Mouse (Mus musculus) thymus, postnatal 14 days (tissue): ENCODE results near the gene Ankrd2.
A peak's percentile ranks its signal among the peaks of the same experiment; 100 is the strongest.
"Not testable (repeated sequence)": the region's sequence is repeated elsewhere in the genome, so short reads cannot be mapped to it uniquely, and the experiment has no call there.

ENCODE experiments used
- DNase-seq: peaks from one replicate; pipeline ENCODE4 v3.0.0; 2021

The Ankrd2 gene

DNA sequence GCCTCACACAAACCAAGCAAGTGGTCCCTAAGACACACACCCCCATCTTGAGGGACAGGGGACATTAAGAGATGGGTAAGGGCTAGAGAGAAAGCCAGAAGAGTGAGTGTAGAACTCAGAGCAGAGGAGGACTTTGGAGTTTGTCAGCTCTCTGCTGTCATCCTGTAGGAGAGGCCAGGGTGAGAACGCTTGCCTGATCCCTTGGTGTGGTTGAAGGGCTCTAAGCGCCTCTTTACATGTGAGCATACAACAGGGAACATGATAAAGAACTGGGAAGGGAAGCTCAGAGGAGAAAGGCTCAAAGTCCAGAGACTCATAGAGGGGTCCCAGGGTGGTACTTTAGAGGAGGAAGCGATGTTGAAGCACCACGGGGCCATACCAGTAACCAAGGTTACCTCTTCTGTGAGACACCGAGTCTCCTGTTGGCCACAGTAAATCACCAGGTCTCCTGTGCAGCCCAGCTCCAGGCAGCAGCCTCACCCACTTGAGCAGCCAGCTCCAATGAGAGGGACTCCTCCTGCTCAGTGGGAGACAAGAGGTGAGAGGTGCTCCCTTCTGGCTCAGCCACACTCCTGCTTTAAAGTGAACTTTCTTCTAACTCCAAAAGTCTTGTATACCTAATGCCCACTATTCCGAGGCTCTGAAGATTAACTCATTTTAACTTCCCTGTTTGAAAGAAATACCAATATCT is 21.1 kb downstream of the Ankrd2 start:
- DNase-seq: no peak

- no peak for DNase-seq
Observed at GRCm38 (mm10) chr19:42058426-42058825, 22.6 kb downstream of the Ankrd2 start.

GRCm38 (mm10) chr19:42061443-42061842 is 25.6 kb downstream of the Ankrd2 start:
- DNase-seq: no peak

DNA sequence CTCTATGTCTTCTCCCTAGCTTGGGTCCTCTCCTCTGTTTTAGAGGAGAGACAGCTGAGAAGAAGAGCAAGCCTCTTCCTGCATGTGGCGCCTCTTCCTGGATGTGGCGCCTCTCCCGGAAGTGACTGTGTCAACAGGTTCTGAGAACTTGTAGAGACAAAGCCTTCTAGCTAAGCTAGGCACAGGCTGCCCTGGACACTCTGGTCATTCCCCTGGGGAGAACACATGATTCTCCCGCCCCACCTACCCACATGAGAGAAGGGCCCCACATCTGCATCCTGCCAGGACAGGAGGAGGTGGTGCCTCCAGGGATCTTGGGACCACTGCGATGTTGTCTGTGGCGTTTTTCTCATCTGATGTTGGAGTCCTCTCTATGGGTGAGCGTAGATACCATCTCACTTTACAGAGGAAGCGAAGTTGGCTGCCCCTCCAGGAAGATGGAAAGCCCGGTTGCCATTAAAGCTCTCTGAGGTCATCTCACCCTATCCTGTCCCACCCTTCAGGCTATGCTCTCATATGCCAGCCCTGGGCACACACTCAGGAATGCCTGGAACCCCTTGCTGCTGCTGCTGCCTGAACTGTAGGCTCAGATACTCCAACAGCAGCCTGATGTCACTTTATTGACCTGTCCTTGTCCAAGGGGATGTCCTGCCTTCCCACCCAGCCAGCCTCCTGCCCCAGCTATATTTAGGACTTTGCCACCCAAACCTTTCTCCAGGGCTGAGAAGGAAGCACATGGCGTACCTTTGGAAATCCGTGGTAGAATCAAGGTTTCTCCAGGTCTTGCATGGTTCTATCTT is 32.8 kb downstream of the Ankrd2 start:
- DNase-seq: no peak

- DNase-seq: no peak
Observed at GRCm38 (mm10) chr19:42069241-42069525, 33.4 kb downstream of the Ankrd2 start.

DNA sequence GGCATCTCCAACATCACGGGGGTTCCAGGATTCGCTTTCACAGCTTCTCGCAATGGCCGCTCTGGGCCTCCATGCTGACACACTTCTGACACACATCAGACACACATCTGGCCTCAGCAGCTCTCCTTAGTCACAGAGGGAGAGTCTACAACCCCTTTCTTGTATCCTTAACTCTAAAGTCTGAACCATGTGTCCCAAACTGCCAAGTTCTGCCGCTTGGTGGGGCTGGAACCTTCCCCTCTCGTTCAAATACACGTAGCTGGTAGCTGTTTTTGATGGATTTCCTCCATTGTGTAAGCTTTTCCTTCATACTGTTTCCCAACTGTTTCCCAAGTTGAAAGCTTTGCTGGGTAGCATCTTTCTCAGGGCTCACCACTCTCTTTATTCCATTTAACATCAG is 35.4 kb downstream of the Ankrd2 start:
- DNase-seq: no peak

GRCm38 (mm10) chr19:42071886-42072608 is 36.2 kb downstream of the Ankrd2 start:
- no peak for DNase-seq

DNA sequence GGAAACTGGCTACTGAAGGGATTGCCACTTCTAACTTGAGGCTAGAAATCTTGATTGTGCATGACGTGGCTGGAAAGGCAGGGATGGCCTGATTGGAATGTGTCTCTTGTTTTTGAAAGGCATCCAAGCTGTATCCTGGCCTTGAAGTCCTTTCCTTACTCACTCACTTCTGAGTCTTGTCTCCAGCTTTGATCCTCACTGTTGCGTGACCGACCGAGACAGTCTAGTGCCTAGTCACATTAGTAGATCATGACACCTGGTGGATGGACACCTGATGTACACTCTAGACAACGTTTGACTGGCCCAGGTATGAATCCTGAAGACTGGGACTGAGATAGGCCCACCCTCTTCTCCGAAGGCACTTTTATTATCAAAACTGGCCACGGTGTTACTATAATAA is 37.0 kb downstream of the Ankrd2 start:
- no peak for DNase-seq

DNA sequence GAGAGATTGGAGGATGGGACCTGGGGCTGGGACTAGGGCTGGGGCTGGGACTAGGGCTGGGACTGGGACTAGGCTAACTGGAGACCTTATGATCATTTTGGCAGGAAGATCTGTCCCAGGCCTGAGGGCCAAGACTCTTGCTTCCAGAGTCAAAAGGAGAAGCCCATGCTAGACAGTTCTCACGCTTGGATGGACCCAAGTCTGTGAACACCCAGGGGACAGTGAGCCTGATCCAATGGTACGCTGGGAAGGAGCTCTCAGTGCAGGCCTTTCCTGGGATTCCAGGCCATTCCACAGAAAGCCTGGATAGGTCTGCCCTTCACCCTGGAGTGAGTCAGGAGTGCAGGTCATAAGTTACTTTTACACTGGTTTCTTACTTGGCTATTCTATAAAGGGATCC is 39.3 kb downstream of the Ankrd2 start:
- DNase-seq: no peak

- no peak for DNase-seq
Observed at GRCm38 (mm10) chr19:42075992-42076391, 40.2 kb downstream of the Ankrd2 start.

GRCm38 (mm10) chr19:42078566-42078965 is 42.8 kb downstream of the Ankrd2 start:
- no peak for DNase-seq

DNA sequence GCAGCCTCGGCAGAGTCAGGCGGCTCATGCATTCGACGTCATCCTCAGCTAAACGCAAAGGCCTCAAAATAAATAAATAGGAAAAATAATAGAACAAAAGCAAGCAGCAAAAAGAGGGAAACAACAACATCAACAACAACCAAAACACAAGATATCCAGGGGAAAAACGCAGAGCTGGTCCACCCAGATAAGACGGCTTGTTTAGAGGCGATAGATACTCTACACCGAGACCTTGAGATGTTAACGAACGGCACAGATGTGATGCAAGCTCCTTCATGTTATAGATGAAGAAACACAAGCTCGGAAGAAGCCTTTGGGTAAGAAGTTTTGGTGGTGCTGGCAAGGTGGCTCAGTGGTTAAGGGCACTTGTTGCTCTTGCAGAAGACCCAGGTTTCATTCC is 43.2 kb downstream of the Ankrd2 start:
- DNase-seq: no peak

DNA sequence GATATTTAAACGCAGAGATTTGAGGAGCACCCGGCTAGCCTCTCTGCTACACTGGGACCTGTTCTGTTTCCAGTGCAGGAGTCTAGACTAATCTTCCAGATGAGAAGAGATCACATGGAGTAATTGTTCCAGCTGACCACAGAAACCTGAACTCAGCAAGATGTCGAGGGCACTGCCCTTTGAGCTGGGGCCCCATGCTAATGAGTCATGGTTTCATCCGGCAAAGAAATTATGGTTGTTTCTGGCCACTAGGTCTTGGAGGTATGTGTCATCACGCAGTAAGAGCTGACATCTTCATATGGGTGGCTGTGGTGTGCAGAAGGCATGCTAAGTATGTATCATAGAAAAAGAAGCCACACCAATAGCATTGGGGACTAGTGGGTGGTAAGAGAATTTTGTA is 44.1 kb downstream of the Ankrd2 start:
- DNase-seq: no peak

- no peak for DNase-seq
Observed at GRCm38 (mm10) chr19:42080469-42080868, 44.7 kb downstream of the Ankrd2 start.

DNA sequence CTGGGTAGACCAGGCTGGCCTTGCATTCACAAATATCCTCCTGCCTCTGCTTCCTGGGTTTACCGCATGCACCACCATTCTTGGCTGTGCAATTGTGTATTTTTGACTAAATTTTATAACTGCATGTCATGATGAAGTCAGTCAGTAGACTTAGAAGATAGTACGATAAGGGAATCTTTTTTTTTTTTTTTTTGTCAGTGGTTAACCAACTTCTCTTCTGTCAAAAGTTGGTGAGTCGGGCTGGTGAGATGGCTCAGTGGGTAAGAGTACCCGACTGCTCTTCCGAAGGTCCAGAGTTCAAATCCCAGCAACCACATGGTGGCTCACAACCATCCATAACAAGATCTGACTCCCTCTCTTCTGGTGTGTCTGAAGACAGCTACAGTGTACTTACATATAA is 45.8 kb downstream of the Ankrd2 start:
- not testable (repeated sequence) for DNase-seq

DNA sequence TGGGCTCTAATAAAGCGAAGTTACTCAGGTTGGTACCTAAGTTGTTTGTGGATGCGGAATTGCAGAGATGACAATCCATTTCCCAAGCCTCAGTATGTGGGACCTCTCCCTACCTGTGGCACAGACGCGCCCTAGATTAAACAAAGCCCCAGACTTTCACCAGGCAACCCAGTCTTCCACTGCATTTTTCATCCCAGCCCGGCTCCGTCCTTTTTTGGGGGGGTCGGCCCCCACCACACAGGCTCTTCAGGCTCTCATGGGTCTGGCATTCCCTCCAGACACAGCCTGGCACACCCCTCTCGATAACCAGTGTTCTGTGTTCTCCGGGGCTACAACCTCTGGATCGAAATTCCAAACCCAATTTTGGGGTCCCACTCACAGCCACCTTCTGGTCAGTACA is 49.9 kb downstream of the Ankrd2 start:
- no peak for DNase-seq

DNA sequence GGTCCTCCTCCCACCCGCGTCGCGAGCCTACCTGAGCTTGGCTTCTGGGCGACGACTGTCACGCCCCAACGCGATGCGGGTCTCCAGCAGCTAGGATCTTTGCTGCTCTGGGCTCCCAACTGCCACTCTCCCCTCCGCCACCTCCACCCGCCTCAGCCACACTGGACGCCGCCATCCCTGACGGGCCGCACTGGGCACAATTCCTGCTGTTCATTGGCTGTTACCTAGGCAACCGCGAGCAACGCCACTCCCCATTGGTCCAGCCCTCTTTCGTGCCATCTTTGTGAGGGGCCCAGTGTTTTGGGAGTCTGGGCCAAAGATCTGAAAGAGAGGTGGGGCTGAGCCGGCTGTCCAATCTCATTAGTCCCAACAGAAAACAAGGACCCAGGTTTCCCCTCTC is 50.4 kb downstream of the Ankrd2 start, which contains the start of gene Morn4:
Gene Morn4 (minus strand): TSS at position 192 of the 400 bp plus-strand sequence.
- DNase-seq: peak; percentile 28

GRCm38 (mm10) chr19:42089103-42089747 is 53.4 kb downstream of the Ankrd2 start:
- DNase-seq: peak; percentile 84

GRCm38 (mm10) chr19:42089748-42090595 is 54.2 kb downstream of the Ankrd2 start, which contains the start of gene Pi4k2a:
Gene Pi4k2a, plus strand, starts transcription at chr19:42090470.
- DNase-seq: peak; percentile 99

- peak; percentile 66 for DNase-seq
Observed at GRCm38 (mm10) chr19:42090637-42091141, 54.9 kb downstream of the Ankrd2 start.
